Mouse (Mus musculus): ENCODE data around the gene Gm7682.
"Not testable (repeated sequence)": the region's sequence is repeated elsewhere in the genome, so short reads cannot be mapped to it uniquely, and the experiment has no call there.

Gene Gm7682

GRCm38 (mm10) chr5:94445484-94445883 lies at the start of gene Gm7682:
Gm7682 (plus strand) TSS chr5:94445784.
- not testable (repeated sequence) for DNase-seq
